21 mouse cellular contexts compared by ENCODE assay signal in the genomic region with DNA sequence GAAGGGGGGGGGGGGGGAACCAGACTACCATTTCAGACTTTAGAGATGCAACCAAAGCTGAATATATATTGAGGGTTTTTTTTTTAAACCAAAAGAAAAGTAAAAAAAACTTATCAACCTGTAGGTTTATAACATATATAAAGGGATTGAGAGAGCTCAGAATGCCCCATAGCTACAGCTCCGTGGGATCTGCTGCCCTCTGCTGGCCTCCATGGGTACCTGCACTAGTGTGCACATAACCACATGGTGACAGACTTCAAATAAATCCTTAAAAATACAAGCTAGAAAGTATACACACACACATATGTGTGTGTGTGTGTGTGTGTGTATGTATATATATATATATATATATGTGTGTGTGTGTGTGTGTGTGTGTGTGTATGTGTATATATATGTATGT.
A peak's percentile ranks its signal among the peaks of the same experiment; 100 is the strongest.
DNase-seq lines count a peak whose midpoint lies in the region; ATAC-seq and TF ChIP-seq lines count a peak whose summit lies in the region.
"Had no signal": no experiment of that assay in that cellular context is flagged by ENCODE, and none has a peak within 500 bp of the region (broad histone marks: within the 10 kb centered on the region; RNA-seq: fewer than 3 reads in every experiment).

No protein-coding gene starts in this region.

- H3K27ac ChIP-seq in hindbrain, embryonic 11.5 days (ENCODE audit: low read depth, low read length), result no peak overlapping the region
- H3K27ac ChIP-seq in hindbrain, embryonic 12.5 days, result no peak overlapping the region
- H3K27ac ChIP-seq in liver, postnatal 0 days (ENCODE audit: low read depth), result no peak overlapping the region
- no peak overlapping the region for H3K27ac ChIP-seq in liver, embryonic 11.5 days (ENCODE audit: low read depth, low read length)
- H3K27ac ChIP-seq: limb, embryonic 10.5 days; macrophage; stomach, embryonic 15.5 days had no signal

- TF ChIP-seq EP300 in liver, postnatal 0 days (IDR thresholded peaks at IDR 0.05; ENCODE audit: low read depth), result no peak

- CTCF ChIA-PET in Patski (lab: Charles Lee), result no interaction called here

- in situ Hi-C loops in Patski (cut with MboI; ENCODE audit: low pct_unique_long_range_greater_than_20kb), result no loop called here

- no peak overlapping the region for H3K4me2 ChIP-seq in hindbrain, embryonic 11.5 days (replicated peaks; ENCODE audit: low read depth, low read length)
- no peak overlapping the region for H3K4me2 ChIP-seq in hindbrain, embryonic 12.5 days (replicated peaks)
- H3K4me2 ChIP-seq in liver, postnatal 0 days (ENCODE audit: low read depth, low read length), result no peak overlapping the region
- H3K4me2 ChIP-seq in liver, embryonic 11.5 days, result no peak overlapping the region
- H3K4me2 ChIP-seq: heart, embryonic 12.5 days; stomach, embryonic 15.5 days had no signal

- TF ChIP-seq CTCF in liver, postnatal 0 days (IDR thresholded peaks at IDR 0.05; ENCODE audit: low read depth), result peak; percentile 31
- TF ChIP-seq CTCF in E14TG2a.4 (conservative IDR thresholded peaks at IDR 0.05; ENCODE audit: low read length), result peak; percentile 41
- peak; percentile 35 for TF ChIP-seq CTCF in Patski (IDR thresholded peaks at IDR 0.05)

- no peaks in the 10 kb centered on the region for H3K36me3 ChIP-seq in hindbrain, embryonic 11.5 days (ENCODE audit: control insufficient read depth, insufficient read depth, low read length)
- H3K36me3 ChIP-seq in hindbrain, embryonic 12.5 days, result no peaks in the 10 kb centered on the region
- H3K36me3 ChIP-seq in liver, postnatal 0 days (replicated peaks; ENCODE audit: insufficient read depth, low read length), result no peaks in the 10 kb centered on the region
- no peaks in the 10 kb centered on the region for H3K36me3 ChIP-seq in liver, embryonic 11.5 days (ENCODE audit: control insufficient read depth, insufficient read depth, low read length)
- no peaks in the 10 kb centered on the region for H3K36me3 ChIP-seq in E14TG2a.4 (ENCODE audit: insufficient read depth, low read length)
- H3K36me3 ChIP-seq: heart, embryonic 12.5 days; limb, embryonic 10.5 days; stomach, embryonic 15.5 days had no signal

- no peak overlapping the region for H3K4me3 ChIP-seq in hindbrain, embryonic 11.5 days (ENCODE audit: low read depth, low read length)
- H3K4me3 ChIP-seq in hindbrain, embryonic 12.5 days, result no peak overlapping the region
- no peak overlapping the region for H3K4me3 ChIP-seq in liver, postnatal 0 days (ENCODE audit: low read depth, low read length)
- no peak overlapping the region for H3K4me3 ChIP-seq in liver, embryonic 11.5 days (ENCODE audit: low read depth, low read length)
- no peak overlapping the region for H3K4me3 ChIP-seq in E14TG2a.4 (replicated peaks; ENCODE audit: low read length)
- H3K4me3 ChIP-seq: heart, embryonic 12.5 days; limb, embryonic 10.5 days; stomach, embryonic 15.5 days had no signal

- peak; percentile 30 for DNase-seq in hindbrain, embryonic 11.5 days (ENCODE audit: low spot score)
- no peak for DNase-seq in liver, postnatal 0 days
- DNase-seq in liver, embryonic 11.5 days (ENCODE audit: low spot score), result no peak
- no peak for DNase-seq in Patski (ENCODE audit: low read depth, low spot score)
- DNase-seq in thymus, postnatal 10 days (ENCODE audit: low spot score in 2 of 2), result no peak
- DNase-seq: adrenal gland, postnatal 14 days; cerebellum, adult 8-10 months; gastrocnemius, postnatal 36 days; heart, postnatal 36 days; kidney, adult 9 months; layer of hippocampus, postnatal 36 days; midbrain, embryonic 14.5 days; thymus, postnatal 36 days had no signal

- POLR2A ChIA-PET in Patski (lab: Charles Lee), result no interaction called here

- H3K4me1 ChIP-seq in hindbrain, embryonic 11.5 days (replicated peaks; ENCODE audit: control insufficient read depth, insufficient read depth, low read length), result no peaks in the 10 kb centered on the region
- H3K4me1 ChIP-seq in hindbrain, embryonic 12.5 days, result no peaks in the 10 kb centered on the region
- no peaks in the 10 kb centered on the region for H3K4me1 ChIP-seq in liver, postnatal 0 days (ENCODE audit: insufficient read depth)
- H3K4me1 ChIP-seq in liver, embryonic 11.5 days (replicated peaks; ENCODE audit: control insufficient read depth, insufficient read depth, low read length), result no peaks in the 10 kb centered on the region
- H3K4me1 ChIP-seq in E14TG2a.4 (replicated peaks; ENCODE audit: low read depth, low read length), result no peaks in the 10 kb centered on the region
- H3K4me1 ChIP-seq: stomach, embryonic 15.5 days had no signal

- H3K27me3 ChIP-seq in hindbrain, embryonic 11.5 days (ENCODE audit: control insufficient read depth, insufficient read depth, low read length), result no peaks in the 10 kb centered on the region
- H3K27me3 ChIP-seq in hindbrain, embryonic 12.5 days, result no peaks in the 10 kb centered on the region
- no peaks in the 10 kb centered on the region for H3K27me3 ChIP-seq in liver, postnatal 0 days (ENCODE audit: insufficient read depth, low read length)
- H3K27me3 ChIP-seq in liver, embryonic 11.5 days (replicated peaks; ENCODE audit: control insufficient read depth, insufficient read depth, low read length), result no peaks in the 10 kb centered on the region
- H3K27me3 ChIP-seq in E14TG2a.4 (ENCODE audit: insufficient read depth, low read length) (no peaks in the 10 kb centered on the region), Patski (no peaks in the 10 kb centered on the region)
- H3K27me3 ChIP-seq: heart, embryonic 12.5 days; stomach, embryonic 15.5 days had no signal

- WGBS in hindbrain, embryonic 11.5 days, result 81% methylated on average over 1 of the region's 1 CpGs
- WGBS in hindbrain, embryonic 12.5 days, result 90% methylated on average over 1 of the region's 1 CpGs
- 63% methylated on average over 1 of the region's 1 CpGs for WGBS in liver, postnatal 0 days (ENCODE audit: insufficient replicate concordance)
- 76% methylated on average over 1 of the region's 1 CpGs for WGBS in liver, embryonic 11.5 days

- ATAC-seq in hindbrain, embryonic 11.5 days (ENCODE audit: low FRiP score), result no peak
- ATAC-seq in hindbrain, embryonic 12.5 days (ENCODE audit: low FRiP score), result no peak
- no peak for ATAC-seq in liver, postnatal 0 days
- no peak for ATAC-seq in liver, embryonic 11.5 days (replicated peaks; ENCODE audit: low FRiP score)
- ATAC-seq in Patski, result no peak
- ATAC-seq in monocyte, adult 5-6 weeks (replicated peaks; ENCODE audit: insufficient number of reproducible peaks, low FRiP score, low TSS enrichment, poor library complexity, severe bottlenecking), result no peak
- ATAC-seq: activated CD4-positive, CD25-positive, alpha-beta regulatory T cell, adult 4 months had no signal

- no peak overlapping the region for H3K9ac ChIP-seq in hindbrain, embryonic 11.5 days (ENCODE audit: low read depth, low read length)
- no peak overlapping the region for H3K9ac ChIP-seq in hindbrain, embryonic 12.5 days
- H3K9ac ChIP-seq in liver, postnatal 0 days (replicated peaks), result no peak overlapping the region
- no peak overlapping the region for H3K9ac ChIP-seq in liver, embryonic 11.5 days (ENCODE audit: low read depth, low read length)
- H3K9ac ChIP-seq: heart, embryonic 12.5 days; stomach, embryonic 15.5 days had no signal

- no peaks in the 10 kb centered on the region for H3K9me3 ChIP-seq in hindbrain, embryonic 11.5 days (ENCODE audit: control insufficient read depth, low read length)
- H3K9me3 ChIP-seq in hindbrain, embryonic 12.5 days (replicated peaks), result no peaks in the 10 kb centered on the region
- H3K9me3 ChIP-seq in liver, postnatal 0 days (ENCODE audit: low read length), result no peaks in the 10 kb centered on the region
- no peaks in the 10 kb centered on the region for H3K9me3 ChIP-seq in liver, embryonic 11.5 days (ENCODE audit: control insufficient read depth, low read length)
- no peaks in the 10 kb centered on the region for H3K9me3 ChIP-seq in E14TG2a.4 (ENCODE audit: low read length)
- H3K9me3 ChIP-seq: heart, embryonic 12.5 days; limb, embryonic 10.5 days; stomach, embryonic 15.5 days had no signal
